Mouse (Mus musculus): ENCODE results near the gene Hnrnpm. TPM values are rescaled to one million over a fixed set of nuclear protein-coding genes. Genes with fewer than 3 reads are reported as not detected.

Hnrnpm gene
- polyA plus RNA-seq, 1 experiment from 2014 or later: 581 TPM

DNA sequence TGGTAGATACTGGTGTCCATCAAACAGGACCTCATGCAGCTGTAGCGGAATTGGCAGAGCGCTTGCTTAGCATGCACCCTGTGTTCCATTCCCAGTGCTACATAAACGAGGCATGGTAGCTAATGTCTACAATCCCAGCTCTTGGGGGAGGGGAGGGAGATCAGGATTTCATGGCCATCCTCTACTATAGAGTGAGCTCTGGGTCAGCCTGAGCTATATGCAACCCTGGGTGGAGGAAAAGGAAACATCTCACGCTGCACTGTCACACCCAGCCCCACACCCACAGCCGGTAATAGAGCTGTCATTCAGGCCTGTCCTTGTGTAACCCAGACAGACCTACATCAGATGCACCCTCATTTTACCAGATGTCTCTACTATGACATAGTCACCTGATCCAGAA is 88.2 kb downstream of the Hnrnpm start:
- WGBS: 93% methylated on average over 5 of the region's 5 CpGs
- H3K4me1 ChIP-seq (ENCODE audit: control insufficient read depth, insufficient read depth, low read length): no peaks in the 10 kb centered on the region
- no peaks in the 10 kb centered on the region; the same call in 1 of the 2 replicates for H3K9me3 ChIP-seq (ENCODE audit: control insufficient read depth, low read length)
- H3K36me3 ChIP-seq (ENCODE audit: control insufficient read depth, insufficient read depth, low read length): no peaks in the 10 kb centered on the region
- no peaks in the 10 kb centered on the region for H3K27me3 ChIP-seq (ENCODE audit: control insufficient read depth, insufficient read depth, low read length)
- DNase-seq (ENCODE audit: low spot score, missing footprints): no peak
- no peak overlapping the region for H3K9ac ChIP-seq (ENCODE audit: low read length)
- no peak overlapping the region for H3K27ac ChIP-seq (ENCODE audit: low read depth, low read length)
- H3K4me2 ChIP-seq: no peak overlapping the region
- no peak for ATAC-seq (ENCODE audit: low FRiP score)
- H3K4me3 ChIP-seq (ENCODE audit: low read depth, low read length): no peak overlapping the region

GRCm38 (mm10) chr17:33597271-33597670 is 89.4 kb downstream of the Hnrnpm start:
- H3K4me3 ChIP-seq (ENCODE audit: low read depth, low read length): no peak overlapping the region
- no peak overlapping the region for H3K9ac ChIP-seq (ENCODE audit: low read length)
- H3K4me2 ChIP-seq: no peak overlapping the region
- no peaks in the 10 kb centered on the region for H3K36me3 ChIP-seq (ENCODE audit: control insufficient read depth, insufficient read depth, low read length)
- DNase-seq (ENCODE audit: low spot score, missing footprints) (no peak), ATAC-seq (ENCODE audit: low FRiP score) (no peak)
- H3K4me1 ChIP-seq (ENCODE audit: control insufficient read depth, insufficient read depth, low read length): no peaks in the 10 kb centered on the region
- H3K27me3 ChIP-seq (ENCODE audit: control insufficient read depth, insufficient read depth, low read length): no peaks in the 10 kb centered on the region
- no peak overlapping the region for H3K27ac ChIP-seq (ENCODE audit: low read depth, low read length)
- H3K9me3 ChIP-seq (ENCODE audit: control insufficient read depth, low read length): no peaks in the 10 kb centered on the region; the same call in 1 of the 2 replicates

Other genes starting within 250 kb of the Hnrnpm start
- gene Adamts10, start 162.7 kb downstream of the Hnrnpm start, polyA plus RNA-seq (2014; fragmentation: Nextera tagmentation; extraction: Ambion mirVana): 22.7 and 25.9 TPM in 2 replicates
- gene Myo1f, start 131.2 kb downstream of the Hnrnpm start, polyA plus RNA-seq (2014; fragmentation: Nextera tagmentation; extraction: Ambion mirVana): 3.0 and 3.3 TPM in 2 replicates
- gene Zfp414, start 57.8 kb downstream of the Hnrnpm start, polyA plus RNA-seq (2014; fragmentation: Nextera tagmentation; extraction: Ambion mirVana): 62.5 and 68.0 TPM in 2 replicates
- gene Pram1, start 48.8 kb downstream of the Hnrnpm start, polyA plus RNA-seq (2014; fragmentation: Nextera tagmentation; extraction: Ambion mirVana): 0.21 and 0.93 TPM in 2 replicates
- 37.3 and 39.0 TPM in 2 replicates for gene March2, start 31.8 kb upstream of the Hnrnpm start, polyA plus RNA-seq (2014; fragmentation: Nextera tagmentation; extraction: Ambion mirVana)
- gene Rab11b, start 73.7 kb upstream of the Hnrnpm start, polyA plus RNA-seq (2014; fragmentation: Nextera tagmentation; extraction: Ambion mirVana): 295 and 314 TPM in 2 replicates
- 20.6 and 21.4 TPM in 2 replicates for gene Angptl4, start 95.0 kb upstream of the Hnrnpm start, polyA plus RNA-seq (2014; fragmentation: Nextera tagmentation; extraction: Ambion mirVana)
- 18.3 and 23.9 TPM in 2 replicates for gene Kank3, start 123.7 kb upstream of the Hnrnpm start, polyA plus RNA-seq (2014; fragmentation: Nextera tagmentation; extraction: Ambion mirVana)
- 748 and 845 TPM in 2 replicates for gene Rps28, start 137.7 kb upstream of the Hnrnpm start, polyA plus RNA-seq (2014; fragmentation: Nextera tagmentation; extraction: Ambion mirVana)
- gene Ndufa7, start 137.7 kb upstream of the Hnrnpm start, polyA plus RNA-seq (2014; fragmentation: Nextera tagmentation; extraction: Ambion mirVana): 408 and 456 TPM in 2 replicates
- 67.5 and 70.5 TPM in 2 replicates for gene Cd320, start 156.2 kb upstream of the Hnrnpm start, polyA plus RNA-seq (2014; fragmentation: Nextera tagmentation; extraction: Ambion mirVana)
- gene Gm7029, start 187.0 kb upstream of the Hnrnpm start, polyA plus RNA-seq (2014; fragmentation: Nextera tagmentation; extraction: Ambion mirVana): not detected in 2 replicates
- 8.1 and 11.4 TPM in 2 replicates for gene Kifc1, start 203.8 kb upstream of the Hnrnpm start, polyA plus RNA-seq (2014; fragmentation: Nextera tagmentation; extraction: Ambion mirVana)
- gene Platr17, start 218.3 kb upstream of the Hnrnpm start, polyA plus RNA-seq (2014; fragmentation: Nextera tagmentation; extraction: Ambion mirVana): 0.22 TPM in 1 of 2 replicates, not detected in the other
- 59.5 and 60.4 TPM in 2 replicates for gene Daxx, start 222.6 kb upstream of the Hnrnpm start, polyA plus RNA-seq (2014; fragmentation: Nextera tagmentation; extraction: Ambion mirVana)
- 13.6 and 14.8 TPM in 2 replicates for gene Tapbp, start 229.0 kb upstream of the Hnrnpm start, polyA plus RNA-seq (2014; fragmentation: Nextera tagmentation; extraction: Ambion mirVana)
- 8.0 and 9.4 TPM in 2 replicates for gene Zbtb22, start 229.0 kb upstream of the Hnrnpm start, polyA plus RNA-seq (2014; fragmentation: Nextera tagmentation; extraction: Ambion mirVana)
- gene Rgl2, start 242.7 kb upstream of the Hnrnpm start, polyA plus RNA-seq (2014; fragmentation: Nextera tagmentation; extraction: Ambion mirVana): 29.3 and 33.6 TPM in 2 replicates